Mouse (Mus musculus) erythroblast, embryonic 14.5 days (primary cell): ENCODE data around the gene Tepp.

Source experiments
- GATA1 ChIP-seq: IDR thresholded peaks from 2 replicates; pipeline ENCODE4 v1.6.1; 2012; ENCODE audit warnings: low read length, inconsistent platforms, mixed read lengths
- TAL1 ChIP-seq: IDR thresholded peaks from 3 replicates; pipeline ENCODE4 v1.6.1; 2012; ENCODE audit warnings: low read length, inconsistent platforms, mixed read lengths

- TF ChIP-seq GATA1 (no peak), TAL1 (no peak)
These were observed 51.9 kb downstream of the Tepp start for GRCm38 (mm10) chr8:95362272-95362671.
